ENCODE assay signal across 28 mouse cellular contexts in genomic region chr8:12829381-12829780, GRCm38 (mm10). TPM values are rescaled to one million over a fixed set of nuclear protein-coding genes. Genes with fewer than 3 reads are reported as not detected.
DNase-seq lines count a peak whose midpoint lies in the region; ATAC-seq lines count a peak whose summit lies in the region.
"Had no signal": no experiment of that assay in that cellular context is flagged by ENCODE, and none has a peak within 500 bp of the region (broad histone marks: within the 10 kb centered on the region; RNA-seq: fewer than 3 reads in every experiment).

No protein-coding gene starts in this region.

- DNase-seq in hindbrain, embryonic 11.5 days (ENCODE audit: low spot score), result no peak
- peak; percentile 67 for DNase-seq in 3T3-L1 (ENCODE audit: low read depth, low spot score)
- DNase-seq in Muller cell, postnatal 12 days (ENCODE audit: inconsistent ontology term), result peak; percentile 75
- no peak for DNase-seq in cerebellum, postnatal 14 days
- DNase-seq: adrenal gland, postnatal 10 days; adrenal gland, postnatal 36 days; cerebellum, adult 18-20 months; cerebellum, adult 9-10 months; cerebellum, postnatal 25 days; embryo, embryonic 11 days; gastrocnemius, postnatal 25 days; heart, adult 18-20 months; heart, postnatal 10 days; heart, postnatal 36 days had no signal

- WGBS in hindbrain, embryonic 11.5 days, result 41% methylated on average over 1 of the region's 1 CpGs
- WGBS in hindbrain, embryonic 13.5 days, result 42% methylated on average over 1 of the region's 1 CpGs
- WGBS in midbrain, embryonic 12.5 days, result 40% methylated on average over 1 of the region's 1 CpGs
- 65% methylated on average over 1 of the region's 1 CpGs for WGBS in midbrain, embryonic 16.5 days

- H3K27ac ChIP-seq in hindbrain, embryonic 11.5 days (ENCODE audit: low read depth, low read length), result no peak overlapping the region
- H3K27ac ChIP-seq in hindbrain, embryonic 13.5 days, result no peak overlapping the region
- peak overlapping the region; percentile 25; the same call in 1 of the 2 replicates for H3K27ac ChIP-seq in midbrain, embryonic 12.5 days (replicated peaks)
- H3K27ac ChIP-seq in midbrain, embryonic 16.5 days (ENCODE audit: low read length), result no peak overlapping the region
- H3K27ac ChIP-seq: embryonic facial prominence, embryonic 10.5 days; embryonic facial prominence, embryonic 13.5 days; forebrain, embryonic 12.5 days; forebrain, embryonic 15.5 days; heart, embryonic 15.5 days; hindbrain, embryonic 12.5 days; hindbrain, postnatal 0 days had no signal

- no peak overlapping the region for H3K4me2 ChIP-seq in hindbrain, embryonic 11.5 days (replicated peaks; ENCODE audit: low read depth, low read length)
- no peak overlapping the region for H3K4me2 ChIP-seq in hindbrain, embryonic 13.5 days
- no peak overlapping the region for H3K4me2 ChIP-seq in midbrain, embryonic 12.5 days (replicated peaks)
- no peak overlapping the region for H3K4me2 ChIP-seq in midbrain, embryonic 16.5 days (ENCODE audit: low read length)
- H3K4me2 ChIP-seq: embryonic facial prominence, embryonic 13.5 days; forebrain, embryonic 12.5 days; forebrain, embryonic 15.5 days; heart, embryonic 12.5 days; heart, embryonic 15.5 days; hindbrain, embryonic 12.5 days had no signal

- H3K36me3 ChIP-seq in hindbrain, embryonic 11.5 days (ENCODE audit: control insufficient read depth, insufficient read depth, low read length), result no peaks in the 10 kb centered on the region
- peaks cover 89% of the 10 kb centered on the region for H3K36me3 ChIP-seq in hindbrain, embryonic 13.5 days
- H3K36me3 ChIP-seq in midbrain, embryonic 12.5 days, result peaks cover 42% of the 10 kb centered on the region
- H3K36me3 ChIP-seq in midbrain, embryonic 16.5 days (ENCODE audit: control insufficient read depth, insufficient read depth, low read length), result peaks cover 14% of the 10 kb centered on the region

- no peak overlapping the region for H3K9ac ChIP-seq in hindbrain, embryonic 11.5 days (ENCODE audit: low read depth, low read length)
- H3K9ac ChIP-seq in hindbrain, embryonic 13.5 days, result no peak overlapping the region
- no peak overlapping the region for H3K9ac ChIP-seq in midbrain, embryonic 12.5 days (replicated peaks)
- no peak overlapping the region for H3K9ac ChIP-seq in midbrain, embryonic 16.5 days (ENCODE audit: low read depth, low read length)
- H3K9ac ChIP-seq: embryonic facial prominence, embryonic 13.5 days; forebrain, embryonic 12.5 days; forebrain, embryonic 15.5 days; heart, embryonic 12.5 days; heart, embryonic 15.5 days; hindbrain, embryonic 12.5 days had no signal

- no peaks in the 10 kb centered on the region for H3K9me3 ChIP-seq in hindbrain, embryonic 11.5 days (ENCODE audit: control insufficient read depth, low read length)
- no peaks in the 10 kb centered on the region for H3K9me3 ChIP-seq in hindbrain, embryonic 13.5 days
- H3K9me3 ChIP-seq in midbrain, embryonic 12.5 days, result no peaks in the 10 kb centered on the region
- no peaks in the 10 kb centered on the region for H3K9me3 ChIP-seq in midbrain, embryonic 16.5 days (replicated peaks; ENCODE audit: control insufficient read depth, low read length, poor library complexity, severe bottlenecking)
- H3K9me3 ChIP-seq: embryonic facial prominence, embryonic 10.5 days; embryonic facial prominence, embryonic 13.5 days; forebrain, embryonic 12.5 days; forebrain, embryonic 15.5 days; heart, embryonic 12.5 days; heart, embryonic 15.5 days; hindbrain, embryonic 12.5 days had no signal

- peak; percentile 26; the same call in 1 of the 2 replicates for ATAC-seq in hindbrain, embryonic 11.5 days (ENCODE audit: low FRiP score)
- no peak for ATAC-seq in hindbrain, embryonic 13.5 days (ENCODE audit: low FRiP score)
- no peak for ATAC-seq in midbrain, embryonic 12.5 days (ENCODE audit: low FRiP score, low read depth)
- no peak for ATAC-seq in midbrain, embryonic 16.5 days
- ATAC-seq: forebrain, embryonic 15.5 days; hindbrain, postnatal 0 days; inflammation-experienced regulatory T-cells, adult 6 months; Patski had no signal

- H3K4me1 ChIP-seq in hindbrain, embryonic 11.5 days (replicated peaks; ENCODE audit: control insufficient read depth, insufficient read depth, low read length), result peaks cover 7% of the 10 kb centered on the region
- peaks cover 29% of the 10 kb centered on the region for H3K4me1 ChIP-seq in hindbrain, embryonic 13.5 days (replicated peaks)
- peaks cover 20% of the 10 kb centered on the region for H3K4me1 ChIP-seq in midbrain, embryonic 12.5 days
- H3K4me1 ChIP-seq in midbrain, embryonic 16.5 days (ENCODE audit: control insufficient read depth, insufficient read depth, low read length), result peaks cover 11% of the 10 kb centered on the region
- H3K4me1 ChIP-seq: embryonic facial prominence, embryonic 13.5 days had no signal

- no peaks in the 10 kb centered on the region for H3K27me3 ChIP-seq in hindbrain, embryonic 11.5 days (ENCODE audit: control insufficient read depth, insufficient read depth, low read length)
- H3K27me3 ChIP-seq in hindbrain, embryonic 13.5 days, result no peaks in the 10 kb centered on the region
- no peaks in the 10 kb centered on the region for H3K27me3 ChIP-seq in midbrain, embryonic 12.5 days
- H3K27me3 ChIP-seq in midbrain, embryonic 16.5 days (ENCODE audit: control insufficient read depth, insufficient read depth, low read depth, low read length), result no peaks in the 10 kb centered on the region
- H3K27me3 ChIP-seq: embryonic facial prominence, embryonic 13.5 days; forebrain, embryonic 12.5 days; forebrain, embryonic 15.5 days; heart, embryonic 12.5 days; heart, embryonic 15.5 days; hindbrain, embryonic 12.5 days; Patski had no signal

- no peak overlapping the region for H3K4me3 ChIP-seq in hindbrain, embryonic 11.5 days (ENCODE audit: low read depth, low read length)
- H3K4me3 ChIP-seq in hindbrain, embryonic 13.5 days, result no peak overlapping the region
- H3K4me3 ChIP-seq in midbrain, embryonic 12.5 days, result no peak overlapping the region
- H3K4me3 ChIP-seq in midbrain, embryonic 16.5 days (ENCODE audit: low read depth, low read length), result no peak overlapping the region
- H3K4me3 ChIP-seq: embryonic facial prominence, embryonic 10.5 days; embryonic facial prominence, embryonic 13.5 days; erythroblast, embryonic 14.5 days; forebrain, embryonic 12.5 days; forebrain, embryonic 15.5 days; heart, embryonic 12.5 days; heart, embryonic 15.5 days; hindbrain, embryonic 12.5 days had no signal

RNA-seq across cellular contexts. Expression of gene Mcf2l, which starts 44.2 kb away (rescaled TPM):
- polyA plus RNA-seq in hindbrain, embryonic 11.5 days (2014; fragmentation: Nextera tagmentation; extraction: Ambion mirVana), result 51.0 and 54.4 TPM in 2 replicates
- 119 and 125 TPM in 2 replicates for polyA plus RNA-seq in hindbrain, embryonic 13.5 days (2015; fragmentation: Nextera tagmentation; extraction: Ambion mirVana)
- 97.8 and 104 TPM in 2 replicates for polyA plus RNA-seq in midbrain, embryonic 12.5 days (2016; fragmentation: Nextera tagmentation; extraction: Ambion mirVana)
- polyA plus RNA-seq in midbrain, embryonic 16.5 days (2015; fragmentation: Nextera tagmentation; extraction: Ambion mirVana), result 185 and 190 TPM in 2 replicates

Comparison
In these comparisons a context has a peak if more than half of its experiments do, and no peak if none do; other contexts are left out.
1. DNase-seq: peak in 3T3-L1 (single experiment) and Muller cell, postnatal 12 days (single experiment); none in hindbrain, embryonic 11.5 days (single experiment) and cerebellum, postnatal 14 days (0 of 2).